Mouse (Mus musculus) spleen, adult 18-20 months (tissue): Measurements from ENCODE around the gene Ang5.
A peak's percentile ranks its signal among the peaks of the same experiment; 100 is the strongest.
"Not testable (repeated sequence)": the region's sequence is repeated elsewhere in the genome, so short reads cannot be mapped to it uniquely, and the experiment has no call there.

Experiments used
- DNase-seq, 2 experiments: peaks; one replicate each; pipeline ENCODE4 v3.0.0; 2022; ENCODE audit warnings: mixed read lengths in 2 of 2

Gene Ang5

GRCm38 (mm10) chr14:43956769-43957168 lies at the start of gene Ang5:
TSS of gene Ang5 (plus strand) at chr14:43957069.
- DNase-seq = not testable (repeated sequence)

- not testable (repeated sequence) for DNase-seq
Observed at GRCm38 (mm10) chr14:43918214-43918613, 38.7 kb upstream of the Ang5 start.

GRCm38 (mm10) chr14:43923459-43923858 lies 33.4 kb upstream of the Ang5 start, which contains the start of gene Ear10:
TSS of gene Ear10 (minus strand) at chr14:43923559.
- not testable (repeated sequence) for DNase-seq

- DNase-seq = peak in 1 of 2 experiments; percentile 34
Observed at GRCm38 (mm10) chr14:43924688-43925403, 32.0 kb upstream of the Ang5 start, which contains the start of gene Gm8113. TSS of gene Gm8113 (plus strand) at chr14:43925390.

GRCm38 (mm10) chr14:43925404-43925950 lies 31.4 kb upstream of the Ang5 start:
- DNase-seq = not testable (repeated sequence)

- DNase-seq = peak in 1 of 2 experiments; percentile 6
Observed at GRCm38 (mm10) chr14:43932991-43933390, 23.9 kb upstream of the Ang5 start.

GRCm38 (mm10) chr14:43933399-43933798 lies 23.5 kb upstream of the Ang5 start:
- DNase-seq = not testable (repeated sequence)

GRCm38 (mm10) chr14:43953382-43953781 lies 3.5 kb upstream of the Ang5 start:
- not testable (repeated sequence) for DNase-seq

- not testable (repeated sequence) for DNase-seq
Observed at GRCm38 (mm10) chr14:43955074-43955473, 1.8 kb upstream of the Ang5 start.

GRCm38 (mm10) chr14:43983454-43983853 lies 26.6 kb downstream of the Ang5 start:
- no peak for DNase-seq

- peak in 1 of 2 experiments; percentile 16 for DNase-seq
Observed at GRCm38 (mm10) chr14:43983897-43984296, 27.0 kb downstream of the Ang5 start.

GRCm38 (mm10) chr14:43986147-43986546 lies 29.3 kb downstream of the Ang5 start:
- DNase-seq = no peak

GRCm38 (mm10) chr14:43987404-43987803 lies 30.5 kb downstream of the Ang5 start:
- peak; percentile 32 to 66 for DNase-seq

GRCm38 (mm10) chr14:43998455-43999000 lies 41.7 kb downstream of the Ang5 start:
- DNase-seq = not testable (repeated sequence)

- DNase-seq = no peak
Observed at GRCm38 (mm10) chr14:44001600-44001999, 44.7 kb downstream of the Ang5 start.

GRCm38 (mm10) chr14:44002169-44002568 lies 45.3 kb downstream of the Ang5 start, which contains the start of gene Ang6:
TSS of gene Ang6 (minus strand) at chr14:44002269.
- DNase-seq = no peak

- not testable (repeated sequence) for DNase-seq
Observed at GRCm38 (mm10) chr14:44008021-44008420, 51.2 kb downstream of the Ang5 start.

- not testable (repeated sequence) for DNase-seq
Observed at GRCm38 (mm10) chr14:44009686-44010085, 52.8 kb downstream of the Ang5 start.
